Mouse (Mus musculus) CH12.LX (cell line): ENCODE data around the gene Tnfaip8l2.

Experiments
- CTCF ChIP-seq, 2 experiments: IDR thresholded peaks in 1 of 2; conservative IDR thresholded peaks in 1 of 2; 2 replicates each; pipeline ENCODE4 v1.5.1; 2011 to 2012; ENCODE audit warnings: low read depth in 2 of 2, low read length in 2 of 2, improper control_type of control experiment in 1 of 2, inconsistent platforms in 1 of 2, mild to moderate bottlenecking in 1 of 2, moderate library complexity in 1 of 2
- ELF1 ChIP-seq: IDR thresholded peaks from 2 replicates; pipeline ENCODE4 v1.6.1; 2014; ENCODE audit warnings: low read depth, mild to moderate bottlenecking, inconsistent platforms, low read length, improper control_type of control experiment
- EP300 ChIP-seq: IDR thresholded peaks from 2 replicates; pipeline ENCODE4 v1.6.1; 2011; ENCODE audit warnings: low read length, improper control_type of control experiment
- ETS1 ChIP-seq: conservative IDR thresholded peaks from 2 replicates; pipeline ENCODE4 v1.6.1; 2012; ENCODE audit warnings: low read depth, mild to moderate bottlenecking, inconsistent platforms, low read length, improper control_type of control experiment, moderate library complexity
- IRF4 ChIP-seq: IDR thresholded peaks from 2 replicates; pipeline ENCODE4 v1.6.1; 2014; ENCODE audit warnings: low read depth, mild to moderate bottlenecking, inconsistent platforms, low read length, improper control_type of control experiment
- MAZ ChIP-seq: IDR thresholded peaks from 2 replicates; pipeline ENCODE4 v1.6.1; 2012; ENCODE audit warnings: low read depth, mild to moderate bottlenecking, inconsistent platforms, low read length, improper control_type of control experiment, moderate library complexity
- PAX5 ChIP-seq: IDR thresholded peaks from 2 replicates; pipeline ENCODE4 v1.6.1; 2012; ENCODE audit warnings: low read length, inconsistent platforms, mixed read lengths
- POLR2A ChIP-seq: IDR thresholded peaks from 2 replicates; pipeline ENCODE4 v1.6.1; 2011; ENCODE audit warnings: low read depth, mild to moderate bottlenecking, improper control_type of control experiment, low read length

GRCm38 (mm10) chr3:95159511-95159986 is 17.4 kb upstream of the Tnfaip8l2 start:
- no peak for TF ChIP-seq ELF1
- no peak for TF ChIP-seq CTCF (conservative IDR thresholded peaks at IDR 0.05 in 1 of 2, IDR thresholded peaks at IDR 0.05 in 1 of 2; ENCODE audit: low read depth in 2 of 2, low read length in 2 of 2)
- no peak for TF ChIP-seq IRF4
- TF ChIP-seq POLR2A, result no peak
- TF ChIP-seq MAZ, result no peak
- TF ChIP-seq EP300, result no peak
- TF ChIP-seq ETS1, result no peak
- no peak for TF ChIP-seq PAX5
